Mouse (Mus musculus) macrophage (primary cell): ENCODE data around the gene Eml4. TPM values are rescaled to one million over a fixed set of nuclear protein-coding genes. Genes with fewer than 3 reads are reported as not detected.

Experiments
- H3K27ac ChIP-seq: fragments of 350-480 bp; formaldehyde crosslinking; 2 replicates; pipeline ENCODE4 v1.9.0; 2021
- H3K36me3 ChIP-seq: fragments of 350-480 bp; formaldehyde crosslinking; 2 replicates; pipeline ENCODE4 v1.9.0; 2021; ENCODE audit errors: inconsistent target
- H3K4me3 ChIP-seq: fragments of 350-480 bp; formaldehyde crosslinking; 2 replicates; pipeline ENCODE4 v1.9.0; 2021; ENCODE audit errors: inconsistent target
- H3K79me2 ChIP-seq: fragments of 350-480 bp; formaldehyde crosslinking; 2 replicates; pipeline ENCODE4 v1.9.0; 2021; ENCODE audit errors: inconsistent target
- WGBS: methylation state at CpG from one replicate; pipeline ENCODE4 v1.1.7; 2026; ENCODE audit warnings: inconsistent platforms; ENCODE audit not compliant: missing documents; 5-methylcytosine and 5-hydroxymethylcytosine counted together
- polyA plus RNA-seq: library from polyadenylated mRNA; stranded (reverse); fragments of 250-400 nt; gene quantifications from 3 replicates; pipeline ENCODE4 v1.2.4, GENCODE M21; 2018; ENCODE audit warnings: inconsistent platforms

Gene Eml4
- polyA plus RNA-seq, 1 experiment from 2014 or later: 12.7 TPM

- no peaks in the 10 kb centered on the region for H3K79me2 ChIP-seq
- H3K27ac ChIP-seq: no peak overlapping the region
- WGBS: 88% methylated on average over 7 of the region's 7 CpGs
- no peaks in the 10 kb centered on the region for H3K36me3 ChIP-seq
- H3K4me3 ChIP-seq: no peak overlapping the region
These were observed 172.1 kb downstream of the Eml4 start for GRCm38 (mm10) chr17:83522590-83523379.

DNA sequence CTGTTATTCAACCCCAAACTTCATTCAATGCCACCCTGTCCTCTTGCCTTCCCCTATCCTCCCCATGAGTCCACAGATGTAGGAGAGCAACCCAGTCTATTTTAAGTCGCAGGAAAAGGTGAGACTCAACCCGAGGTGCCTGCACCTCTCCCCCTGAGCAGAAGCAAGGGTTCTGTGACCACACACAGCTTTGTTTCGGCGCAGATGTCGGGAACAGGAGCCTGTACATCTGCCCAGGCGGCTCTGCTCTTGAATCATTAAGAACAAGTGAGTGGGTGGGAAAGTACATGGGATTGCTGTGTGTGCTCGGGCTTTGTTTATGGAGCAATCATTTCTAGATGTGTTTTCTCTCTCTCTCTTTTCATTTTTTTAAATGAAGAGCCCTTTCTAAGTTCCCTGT lies 174.0 kb downstream of the Eml4 start:
- H3K79me2 ChIP-seq: no peaks in the 10 kb centered on the region
- H3K4me3 ChIP-seq: no peak overlapping the region
- H3K36me3 ChIP-seq: no peaks in the 10 kb centered on the region
- 81% methylated on average over 7 of the region's 7 CpGs for WGBS
- no peak overlapping the region for H3K27ac ChIP-seq

- H3K36me3 ChIP-seq: no peaks in the 10 kb centered on the region
- H3K27ac ChIP-seq: no peak overlapping the region
- WGBS: 33% methylated on average over 8 of the region's 8 CpGs
- no peak overlapping the region for H3K4me3 ChIP-seq
- no peaks in the 10 kb centered on the region for H3K79me2 ChIP-seq
These were observed 174.9 kb downstream of the Eml4 start for GRCm38 (mm10) chr17:83525596-83525995.

DNA sequence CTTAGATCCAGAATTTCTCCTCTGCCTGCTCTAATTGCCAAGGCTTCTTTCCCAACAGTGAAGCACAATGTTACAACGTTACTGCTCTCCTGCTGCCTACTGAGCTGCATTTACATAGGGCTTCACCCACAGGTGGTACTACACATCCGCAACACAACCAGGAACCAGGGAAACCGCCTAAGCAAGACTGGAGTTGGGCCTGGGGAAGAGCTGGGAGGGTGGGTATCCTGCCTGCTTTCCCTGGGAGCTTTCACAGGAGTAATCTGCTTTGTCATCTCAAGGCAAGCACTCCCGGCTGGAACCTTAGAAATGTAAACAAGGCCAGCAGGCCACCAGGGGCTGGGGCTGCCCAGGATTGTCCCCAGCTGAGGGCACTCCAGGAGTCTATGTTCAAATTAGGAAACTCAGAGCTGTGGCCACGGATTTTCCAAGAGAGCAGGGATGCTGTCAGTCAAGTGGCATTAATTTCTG lies 175.4 kb downstream of the Eml4 start:
- Histone ChIP-seq H3K27ac (no peak overlapping the region), H3K4me3 (no peak overlapping the region), H3K36me3 (no peaks in the 10 kb centered on the region), H3K79me2 (no peaks in the 10 kb centered on the region)
- WGBS: 70% methylated on average over 5 of the region's 5 CpGs

GRCm38 (mm10) chr17:83526624-83527532 lies 176.1 kb downstream of the Eml4 start:
- WGBS: 43% methylated on average over 13 of the region's 13 CpGs
- Histone ChIP-seq H3K79me2 (no peaks in the 10 kb centered on the region), H3K27ac (peak overlapping the region; percentile 45), H3K36me3 (no peaks in the 10 kb centered on the region), H3K4me3 (no peak overlapping the region)

DNA sequence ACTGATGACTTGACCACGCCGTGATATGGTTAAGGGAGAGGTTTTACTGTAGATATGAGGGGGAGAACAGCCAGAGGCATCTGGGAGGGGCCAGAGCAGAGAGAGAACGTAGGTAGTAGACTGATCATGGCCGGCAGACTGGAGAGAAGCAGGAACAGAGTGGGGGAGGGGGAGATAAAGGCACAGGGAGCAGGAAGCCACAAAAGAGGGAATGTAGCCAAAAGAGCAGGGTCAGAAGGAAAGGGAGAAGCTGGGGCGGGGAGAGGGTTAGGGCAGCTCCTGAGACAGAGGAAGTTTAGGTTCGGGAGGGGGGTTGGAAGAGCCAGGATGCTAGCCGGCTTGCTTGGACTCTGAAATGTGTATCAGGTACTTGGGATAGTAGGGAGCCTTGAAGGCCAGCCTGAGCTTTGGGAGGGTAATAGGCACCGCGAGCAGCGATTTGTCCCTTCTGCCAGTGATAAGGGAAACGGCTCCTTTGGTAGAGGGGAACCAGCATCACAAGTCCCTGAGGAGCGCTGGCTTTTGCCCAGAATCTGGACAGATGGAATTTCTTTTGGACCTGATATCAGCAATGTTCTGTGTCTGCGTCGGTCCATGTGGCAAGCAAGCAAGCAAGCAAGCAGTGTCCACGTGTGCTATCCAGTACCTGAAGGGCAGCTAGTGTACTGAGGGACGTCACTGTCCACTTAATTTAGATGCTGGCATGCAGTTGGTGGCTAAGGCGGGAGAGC lies 177.1 kb downstream of the Eml4 start:
- H3K4me3 ChIP-seq: no peak overlapping the region
- no peaks in the 10 kb centered on the region for H3K79me2 ChIP-seq
- WGBS: 44% methylated on average over 17 of the region's 17 CpGs
- H3K36me3 ChIP-seq: no peaks in the 10 kb centered on the region
- H3K27ac ChIP-seq: peak overlapping the region; percentile 45

Other genes with a start within 250 kb of the Eml4 start
- gene Pkdcc, start 135.6 kb upstream of the Eml4 start, polyA plus RNA-seq: 4.2 to 8.3 TPM (median 4.4 TPM) in 3 replicates
- gene Cox7a2l, start 166.4 kb downstream of the Eml4 start, polyA plus RNA-seq: 189 to 404 TPM (median 238 TPM) in 3 replicates